Mouse (Mus musculus): Measurements from ENCODE around the gene Usp5.

GRCm38 (mm10) chr6:124840241-124841167 lies 11.2 kb upstream of the Usp5 start, which contains the start of gene Gnb3:
- TF ChIP-seq CTCF (IDR thresholded peaks at IDR 0.05) = no peak
- TF ChIP-seq EP300 (IDR thresholded peaks at IDR 0.05) = no peak

Measured in lung, postnatal 0 days (tissue).